Mouse (Mus musculus) layer of hippocampus, postnatal 25 days (tissue): ENCODE data around the gene Thap2. TPM values are rescaled to one million over a fixed set of nuclear protein-coding genes. Genes with fewer than 3 reads are reported as not detected.

Experiments
- DNase-seq, 2 experiments: peaks; one replicate each; pipeline ENCODE4 v3.0.0; 2022; ENCODE audit warnings: mixed read lengths in 2 of 2, low spot score in 1 of 2; ENCODE audit errors: extremely low spot score in 1 of 2
- total RNA-seq, 2 experiments: library from RNA; stranded (reverse); gene quantifications; 2 replicates each; pipeline ENCODE4 v1.2.3; 2021

Thap2 gene
- total RNA-seq, 2 experiments from 2014 or later: 13.0 to 14.8 TPM

GRCm38 (mm10) chr10:115356106-115356505 lies 28.1 kb downstream of the Thap2 start:
- no peak for DNase-seq

- no peak for DNase-seq
Measured at GRCm38 (mm10) chr10:115355016-115355415, 29.2 kb downstream of the Thap2 start.

GRCm38 (mm10) chr10:115354553-115354952 lies 29.7 kb downstream of the Thap2 start:
- DNase-seq: no peak

GRCm38 (mm10) chr10:115350810-115351397 lies 33.3 kb downstream of the Thap2 start:
- DNase-seq: no peak

- no peak for DNase-seq
Measured at GRCm38 (mm10) chr10:115349509-115349908, 34.7 kb downstream of the Thap2 start.

- no peak for DNase-seq
Measured at GRCm38 (mm10) chr10:115349029-115349428, 35.2 kb downstream of the Thap2 start.

GRCm38 (mm10) chr10:115348131-115348530 lies 36.1 kb downstream of the Thap2 start:
- DNase-seq: no peak

GRCm38 (mm10) chr10:115346444-115346843 lies 37.8 kb downstream of the Thap2 start:
- no peak for DNase-seq

GRCm38 (mm10) chr10:115342771-115343425 lies 41.3 kb downstream of the Thap2 start:
- DNase-seq: no peak

GRCm38 (mm10) chr10:115339820-115340328 lies 44.4 kb downstream of the Thap2 start:
- DNase-seq: no peak

- no peak for DNase-seq
Measured at GRCm38 (mm10) chr10:115336901-115337300, 47.3 kb downstream of the Thap2 start.

- DNase-seq: no peak
Measured at GRCm38 (mm10) chr10:115333528-115333927, 50.7 kb downstream of the Thap2 start.

- no peak for DNase-seq
Measured at GRCm38 (mm10) chr10:115332997-115333396, 51.2 kb downstream of the Thap2 start.

- DNase-seq: no peak
Measured at GRCm38 (mm10) chr10:115332420-115332952, 51.8 kb downstream of the Thap2 start.

- DNase-seq: no peak
Measured at GRCm38 (mm10) chr10:115329010-115329530, 55.2 kb downstream of the Thap2 start.

GRCm38 (mm10) chr10:115328514-115328913 lies 55.7 kb downstream of the Thap2 start:
- no peak for DNase-seq

GRCm38 (mm10) chr10:115323295-115323694 lies 60.9 kb downstream of the Thap2 start:
- DNase-seq: peak in 1 of 2 experiments; percentile 80

GRCm38 (mm10) chr10:115321317-115322035 lies 62.8 kb downstream of the Thap2 start:
- DNase-seq: no peak
